Mouse (Mus musculus): ENCODE results near the gene Vmn2r83. TPM values are rescaled to one million over a fixed set of nuclear protein-coding genes. Genes with fewer than 3 reads are reported as not detected.
"Not testable (repeated sequence)": the region's sequence is repeated elsewhere in the genome, so short reads cannot be mapped to it uniquely, and the experiment has no call there.

Vmn2r83 gene
- polyA plus RNA-seq (2014; fragmentation: Nextera tagmentation; extraction: Ambion mirVana), result not detected in 2 replicates

DNA sequence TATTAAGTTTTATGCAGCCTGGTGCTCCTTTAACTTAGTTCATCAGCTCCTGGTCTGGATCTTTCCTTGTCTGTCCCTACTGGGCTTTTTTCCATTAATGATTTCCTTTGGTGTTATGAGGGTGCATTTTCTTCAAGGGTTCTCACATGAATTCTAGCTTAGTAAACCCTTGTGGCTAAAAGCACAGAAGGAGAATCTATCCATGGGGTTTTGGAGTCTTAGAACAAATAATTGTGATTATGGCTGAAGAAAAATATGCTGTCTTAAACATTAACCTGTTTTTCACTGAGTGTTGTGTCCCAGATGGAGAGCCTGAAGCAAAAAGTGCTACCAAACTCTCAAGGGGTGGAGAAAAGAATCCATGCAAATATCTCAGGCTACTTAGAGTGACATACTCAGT is at the start of gene Vmn2r83:
Vmn2r83 (plus strand) TSS at position 301 of the 400 bp plus-strand sequence.
- Histone ChIP-seq H3K4me3 (ENCODE audit: low read depth, low read length) (no peak within 1 kb of the TSS), H3K36me3 (ENCODE audit: control insufficient read depth, insufficient read depth, low read length) (no peaks in the 10 kb centered on the region), H3K9ac (ENCODE audit: low read length) (no peak within 1 kb of the TSS), H3K9me3 (ENCODE audit: control insufficient read depth, low read length) (no peaks in the 10 kb centered on the region), H3K4me1 (ENCODE audit: control insufficient read depth, insufficient read depth, low read length) (no peaks in the 10 kb centered on the region), H3K27me3 (ENCODE audit: control insufficient read depth, insufficient read depth, low read length) (no peaks in the 10 kb centered on the region), H3K27ac (ENCODE audit: low read depth, low read length) (no peak within 1 kb of the TSS), H3K4me2 (no peak within 1 kb of the TSS)
- no peak for DNase-seq (ENCODE audit: low spot score, missing footprints)
- no peak for ATAC-seq (ENCODE audit: low FRiP score)

DNA sequence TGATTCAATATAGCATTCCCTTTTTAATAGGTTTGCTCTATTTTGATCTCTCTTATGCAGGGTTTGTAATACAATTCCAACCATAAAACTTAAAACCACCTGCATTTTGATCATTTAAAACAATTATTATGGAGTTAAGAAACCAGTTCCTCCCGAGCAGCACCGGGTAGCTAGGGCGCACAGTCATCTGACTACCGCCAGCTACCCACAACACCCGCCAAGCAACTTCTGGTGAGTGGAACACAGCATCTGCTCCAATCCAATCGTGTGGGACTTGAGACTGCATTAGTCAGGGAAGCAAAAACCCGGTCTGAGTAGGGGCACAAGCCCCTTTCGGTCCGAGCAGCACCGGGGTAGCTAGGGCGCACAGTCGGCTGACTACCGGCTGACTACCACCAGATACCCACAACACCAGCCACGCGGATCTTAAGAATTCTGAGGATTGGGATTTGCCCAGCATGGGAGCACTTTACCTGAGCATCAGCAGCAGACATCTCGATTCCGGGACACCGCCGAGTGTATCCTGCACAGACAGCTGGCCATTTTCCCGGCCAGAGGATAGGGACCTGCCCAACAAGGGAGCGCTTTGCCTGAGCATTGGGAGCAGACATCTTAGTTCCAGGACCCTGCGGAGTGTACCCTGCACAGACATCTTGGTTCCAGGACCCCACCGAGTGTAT is 33.2 kb upstream of the Vmn2r83 start:
- not testable (repeated sequence) for H3K36me3 ChIP-seq (ENCODE audit: control insufficient read depth, insufficient read depth, low read length); H3K4me1 ChIP-seq (ENCODE audit: control insufficient read depth, insufficient read depth, low read length); H3K27ac ChIP-seq (ENCODE audit: low read depth, low read length); DNase-seq (ENCODE audit: low spot score, missing footprints); H3K9me3 ChIP-seq (ENCODE audit: control insufficient read depth, low read length); H3K27me3 ChIP-seq (ENCODE audit: control insufficient read depth, insufficient read depth, low read length); H3K4me3 ChIP-seq (ENCODE audit: low read depth, low read length); H3K4me2 ChIP-seq; ATAC-seq (ENCODE audit: low FRiP score); H3K9ac ChIP-seq (ENCODE audit: low read length)
- WGBS, result 89% methylated on average over 23 of the region's 23 CpGs

DNA sequence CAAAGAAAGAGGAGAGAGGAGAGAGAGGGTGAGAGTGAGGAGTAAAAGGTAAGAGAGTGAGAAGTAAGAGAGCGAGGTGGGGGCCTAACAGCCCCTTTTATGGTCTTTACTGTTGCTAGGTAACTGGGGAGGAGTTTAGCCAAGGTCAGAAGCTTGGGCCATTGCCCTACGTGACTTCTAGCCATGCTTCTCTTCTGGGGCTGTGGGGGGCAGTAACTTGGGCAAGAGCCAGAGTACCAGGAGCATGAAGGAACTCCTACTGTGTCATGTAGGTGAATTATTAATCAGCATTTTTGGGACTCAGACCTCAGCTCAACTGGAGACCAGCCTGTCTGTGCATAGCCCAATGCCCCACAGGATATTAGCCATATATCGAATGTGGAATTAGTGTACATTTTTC is 27.4 kb downstream of the Vmn2r83 start:
- Histone ChIP-seq H3K27me3 (ENCODE audit: control insufficient read depth, insufficient read depth, low read length) (no peaks in the 10 kb centered on the region), H3K36me3 (ENCODE audit: control insufficient read depth, insufficient read depth, low read length) (no peaks in the 10 kb centered on the region), H3K9ac (ENCODE audit: low read length) (no peak overlapping the region), H3K4me1 (ENCODE audit: control insufficient read depth, insufficient read depth, low read length) (no peaks in the 10 kb centered on the region), H3K4me3 (ENCODE audit: low read depth, low read length) (no peak overlapping the region), H3K9me3 (ENCODE audit: control insufficient read depth, low read length) (no peaks in the 10 kb centered on the region), H3K27ac (ENCODE audit: low read depth, low read length) (no peak overlapping the region), H3K4me2 (no peak overlapping the region)
- WGBS, result 62% methylated on average over 3 of the region's 3 CpGs
- DNase-seq (ENCODE audit: low spot score, missing footprints), result no peak
- no peak for ATAC-seq (ENCODE audit: low FRiP score)

DNA sequence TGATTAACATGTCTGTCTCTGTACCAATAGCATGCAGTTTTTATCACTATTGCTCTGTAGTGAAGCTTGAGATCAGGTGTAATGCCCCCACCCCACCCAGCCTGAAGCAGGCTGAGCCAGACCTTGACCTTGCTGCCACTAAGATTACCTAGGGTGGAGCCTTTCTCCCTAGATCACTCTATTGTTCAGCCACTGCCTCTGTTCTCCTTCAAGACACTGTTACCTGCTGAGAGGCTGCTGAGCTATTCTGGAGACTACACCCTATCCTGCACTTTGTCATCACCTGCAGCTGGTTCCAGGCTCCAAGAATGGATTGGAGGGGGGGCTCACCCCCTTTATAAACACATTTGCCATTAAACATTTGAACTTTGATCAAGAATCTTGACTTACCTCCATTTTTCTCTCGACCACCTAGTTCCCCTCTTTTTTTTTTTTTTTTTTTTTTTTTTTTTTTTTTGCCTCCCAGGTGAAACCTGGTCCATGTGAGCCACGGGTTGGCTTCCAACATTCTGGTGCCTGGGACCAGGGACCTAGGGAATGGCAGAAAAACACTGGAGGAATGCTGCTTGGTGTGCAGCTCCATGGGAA is 28.3 kb downstream of the Vmn2r83 start:
- Histone ChIP-seq H3K27ac (ENCODE audit: low read depth, low read length) (no peak overlapping the region), H3K4me2 (no peak overlapping the region), H3K9me3 (ENCODE audit: control insufficient read depth, low read length) (no peaks in the 10 kb centered on the region), H3K4me1 (ENCODE audit: control insufficient read depth, insufficient read depth, low read length) (no peaks in the 10 kb centered on the region), H3K27me3 (ENCODE audit: control insufficient read depth, insufficient read depth, low read length) (no peaks in the 10 kb centered on the region), H3K36me3 (ENCODE audit: control insufficient read depth, insufficient read depth, low read length) (no peaks in the 10 kb centered on the region), H3K4me3 (ENCODE audit: low read depth, low read length) (no peak overlapping the region), H3K9ac (ENCODE audit: low read length) (no peak overlapping the region)
- no peak for DNase-seq (ENCODE audit: low spot score, missing footprints)
- 61% methylated on average over 2 of the region's 2 CpGs for WGBS
- no peak for ATAC-seq (ENCODE audit: low FRiP score)

DNA sequence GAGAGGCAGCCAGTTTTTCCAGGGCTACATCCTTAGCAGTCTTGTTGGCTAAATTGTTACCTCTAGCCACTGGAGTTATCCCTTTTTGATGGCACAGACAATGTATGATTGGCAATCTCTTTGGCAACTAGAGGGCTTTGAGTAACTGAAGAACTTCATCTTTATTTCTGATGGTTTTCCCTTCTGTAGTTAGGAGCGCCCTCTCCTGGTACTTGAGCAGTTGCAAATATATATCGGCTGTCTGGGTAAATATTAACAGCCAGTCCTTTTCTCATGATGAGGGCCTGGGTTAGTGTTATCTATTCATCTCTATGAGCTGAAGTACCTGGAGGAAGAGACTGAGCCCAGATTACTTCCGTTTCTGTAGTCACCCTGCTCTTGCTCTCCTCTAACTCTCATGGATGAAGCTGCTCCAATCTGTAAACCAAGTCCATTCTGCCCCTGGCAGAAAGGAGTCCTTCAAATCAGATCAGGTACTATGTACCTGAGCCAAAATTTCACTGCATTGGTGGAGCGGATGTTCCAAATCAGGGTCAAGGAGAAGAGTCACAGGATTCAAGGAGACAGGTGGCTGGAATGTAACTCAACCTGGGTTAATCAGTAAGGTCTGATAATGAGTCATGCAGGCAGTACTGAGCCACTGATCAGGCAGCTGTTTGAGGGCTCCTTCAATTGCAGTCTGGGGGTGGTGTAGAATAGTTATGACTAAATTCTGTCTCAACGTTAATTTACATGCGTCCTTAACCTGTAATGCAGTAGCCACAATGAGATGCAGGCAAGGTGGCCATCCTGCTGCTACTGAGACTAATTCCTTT is 34.5 kb downstream of the Vmn2r83 start:
- Histone ChIP-seq H3K27ac (ENCODE audit: low read depth, low read length) (no peak overlapping the region), H3K4me1 (ENCODE audit: control insufficient read depth, insufficient read depth, low read length) (no peaks in the 10 kb centered on the region), H3K9me3 (ENCODE audit: control insufficient read depth, low read length) (no peaks in the 10 kb centered on the region), H3K27me3 (ENCODE audit: control insufficient read depth, insufficient read depth, low read length) (no peaks in the 10 kb centered on the region), H3K4me2 (no peak overlapping the region), H3K4me3 (ENCODE audit: low read depth, low read length) (no peak overlapping the region), H3K36me3 (ENCODE audit: control insufficient read depth, insufficient read depth, low read length) (no peaks in the 10 kb centered on the region), H3K9ac (ENCODE audit: low read length) (no peak overlapping the region)
- no peak for ATAC-seq (ENCODE audit: low FRiP score)
- no peak for DNase-seq (ENCODE audit: low spot score, missing footprints)
- WGBS, result 67% methylated on average over 6 of the region's 6 CpGs

DNA sequence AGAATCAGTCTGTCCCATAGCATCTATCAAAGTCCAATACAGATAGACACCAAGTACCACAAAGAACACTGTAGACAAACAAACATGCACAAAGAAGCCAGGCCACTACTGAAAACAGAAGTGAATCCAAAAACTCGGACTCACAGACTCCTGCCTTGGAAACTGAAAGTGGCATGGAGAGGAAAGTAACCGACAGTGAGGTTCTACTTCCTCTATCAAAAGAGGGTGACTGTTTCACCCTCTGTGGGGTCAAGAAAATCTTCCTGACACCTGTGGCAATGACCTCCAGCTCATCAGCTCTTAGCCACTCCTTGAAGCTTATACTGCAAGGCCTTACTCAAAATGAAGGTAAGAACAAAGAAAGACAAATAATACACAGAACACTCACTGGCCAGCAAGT is 38.2 kb downstream of the Vmn2r83 start:
- H3K4me3 ChIP-seq (ENCODE audit: low read depth, low read length), result no peak overlapping the region
- DNase-seq (ENCODE audit: low spot score, missing footprints) (no peak), ATAC-seq (ENCODE audit: low FRiP score) (no peak)
- no peaks in the 10 kb centered on the region for H3K4me1 ChIP-seq (ENCODE audit: control insufficient read depth, insufficient read depth, low read length)
- H3K36me3 ChIP-seq (ENCODE audit: control insufficient read depth, insufficient read depth, low read length), result no peaks in the 10 kb centered on the region
- H3K4me2 ChIP-seq, result no peak overlapping the region
- no peaks in the 10 kb centered on the region for H3K9me3 ChIP-seq (ENCODE audit: control insufficient read depth, low read length)
- H3K27ac ChIP-seq (ENCODE audit: low read depth, low read length), result no peak overlapping the region
- H3K27me3 ChIP-seq (ENCODE audit: control insufficient read depth, insufficient read depth, low read length), result no peaks in the 10 kb centered on the region
- WGBS, result 93% methylated on average over 2 of the region's 2 CpGs
- H3K9ac ChIP-seq (ENCODE audit: low read length), result no peak overlapping the region

DNA sequence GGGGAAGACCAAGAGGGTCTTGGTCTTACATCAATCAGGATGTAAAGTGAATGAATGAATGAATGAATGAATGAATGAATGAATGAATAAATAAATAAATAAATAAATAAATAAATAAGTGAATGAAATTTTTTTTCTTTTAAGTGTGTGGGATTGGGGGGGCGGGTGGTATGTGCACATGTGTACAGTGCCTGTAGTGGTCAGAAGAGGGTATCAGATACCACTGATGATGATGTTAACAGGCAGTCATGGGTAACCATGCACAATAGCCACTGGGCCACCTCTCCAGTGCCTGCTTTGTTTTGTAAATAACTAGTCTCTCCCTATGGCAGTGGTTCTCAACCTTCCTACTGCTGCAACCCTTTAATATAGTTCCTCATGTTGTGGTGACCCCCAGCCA is 55.9 kb downstream of the Vmn2r83 start:
- Histone ChIP-seq H3K9ac (ENCODE audit: low read length) (no peak overlapping the region), H3K27me3 (ENCODE audit: control insufficient read depth, insufficient read depth, low read length) (no peaks in the 10 kb centered on the region), H3K4me1 (ENCODE audit: control insufficient read depth, insufficient read depth, low read length) (no peaks in the 10 kb centered on the region), H3K4me3 (ENCODE audit: low read depth, low read length) (no peak overlapping the region), H3K36me3 (ENCODE audit: control insufficient read depth, insufficient read depth, low read length) (peaks cover 3% of the 10 kb centered on the region; the same call in 1 of the 2 replicates), H3K9me3 (ENCODE audit: control insufficient read depth, low read length) (no peaks in the 10 kb centered on the region), H3K27ac (ENCODE audit: low read depth, low read length) (no peak overlapping the region), H3K4me2 (no peak overlapping the region)
- ATAC-seq (ENCODE audit: low FRiP score), result peak; percentile 54; the same call in 1 of the 2 replicates
- WGBS, result 82% methylated on average over 1 of the region's 1 CpGs
- DNase-seq (ENCODE audit: low spot score, missing footprints), result no peak

DNA sequence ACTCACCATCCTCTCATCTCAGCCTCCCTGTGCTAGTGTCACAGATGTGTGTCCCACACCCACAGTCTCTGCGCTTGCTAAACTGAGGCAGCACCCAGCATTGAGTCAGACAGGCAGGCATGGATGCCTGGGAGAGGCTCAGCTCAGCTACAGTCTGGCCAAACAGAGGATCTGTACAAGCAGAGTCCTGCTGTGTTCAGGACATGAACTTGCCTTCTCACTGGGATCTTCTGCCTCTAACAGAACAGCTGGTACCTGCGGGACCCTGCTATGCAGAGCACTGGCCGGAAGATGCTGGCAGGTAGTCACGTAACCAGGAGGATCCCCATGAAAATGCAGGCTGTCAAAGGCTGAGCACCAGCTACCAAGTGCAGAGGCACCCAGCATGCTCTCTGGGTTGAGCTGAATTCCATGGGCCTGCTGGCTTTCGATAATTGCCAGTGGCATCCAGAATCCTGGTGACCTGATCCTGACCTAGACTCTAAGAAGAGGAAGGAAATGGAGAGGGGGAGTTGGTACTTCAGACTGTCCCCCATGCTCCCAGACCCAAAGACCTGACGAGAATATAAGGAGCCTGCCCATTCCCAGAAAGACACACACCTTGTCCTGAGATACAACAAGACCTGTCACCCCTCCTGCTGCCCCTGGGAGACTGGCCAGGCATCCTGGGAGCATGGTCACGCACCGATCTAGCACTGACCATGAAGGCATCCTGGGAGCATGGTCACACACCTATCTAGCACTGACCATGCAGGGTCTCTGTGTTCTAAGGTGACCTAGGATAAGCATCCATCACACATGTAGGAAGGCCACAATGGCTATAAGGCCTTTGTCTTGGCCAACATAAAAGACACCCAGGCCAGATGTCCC is 57.2 kb downstream of the Vmn2r83 start:
- Histone ChIP-seq H3K27ac (ENCODE audit: low read depth, low read length) (no peak overlapping the region), H3K36me3 (ENCODE audit: control insufficient read depth, insufficient read depth, low read length) (peaks cover 3% of the 10 kb centered on the region; the same call in 1 of the 2 replicates), H3K9me3 (ENCODE audit: control insufficient read depth, low read length) (no peaks in the 10 kb centered on the region), H3K4me2 (no peak overlapping the region), H3K4me3 (ENCODE audit: low read depth, low read length) (no peak overlapping the region), H3K9ac (ENCODE audit: low read length) (no peak overlapping the region), H3K27me3 (ENCODE audit: control insufficient read depth, insufficient read depth, low read length) (no peaks in the 10 kb centered on the region), H3K4me1 (ENCODE audit: control insufficient read depth, insufficient read depth, low read length) (no peaks in the 10 kb centered on the region)
- ATAC-seq (ENCODE audit: low FRiP score) (no peak), DNase-seq (ENCODE audit: low spot score, missing footprints) (no peak)
- WGBS, result 91% methylated on average over 8 of the region's 8 CpGs

Measured in midbrain, embryonic 11.5 days (tissue).